Mouse (Mus musculus): ENCODE measurements around the gene Tmem25. TPM values are rescaled to one million over a fixed set of nuclear protein-coding genes. Genes with fewer than 3 reads are reported as not detected.

The Tmem25 gene
- polyA plus RNA-seq, 1 experiment from 2014 or later, result 0.80 TPM

DNA sequence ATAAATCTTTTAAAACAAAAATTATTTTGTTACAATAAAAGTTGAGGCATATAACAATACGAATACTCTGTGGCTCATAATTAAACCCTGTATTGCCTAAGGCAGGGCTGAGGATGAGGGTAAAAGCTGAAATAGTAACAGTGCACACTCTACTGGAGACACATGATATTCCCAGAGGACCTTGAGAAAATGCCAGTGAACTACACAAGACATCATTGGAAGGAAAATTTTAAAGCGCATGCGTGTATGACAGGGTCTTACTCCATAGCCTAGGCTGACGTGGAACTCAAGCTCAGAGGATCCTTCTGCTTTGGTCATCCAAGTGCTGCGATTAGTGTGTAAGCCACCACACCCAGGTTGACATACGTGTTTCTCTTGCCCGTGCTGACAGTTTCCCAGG, 50.6 kb downstream of the Tmem25 start:
- Histone ChIP-seq H3K4me1 (ENCODE audit: insufficient read depth) (no peaks in the 10 kb centered on the region), H3K36me3 (ENCODE audit: insufficient read depth) (peaks cover 98% of the 10 kb centered on the region), H3K27ac (ENCODE audit: low read depth) (no peak overlapping the region), H3K9me3 (ENCODE audit: low read depth, low read length) (no peaks in the 10 kb centered on the region), H3K4me2 (no peak overlapping the region), H3K4me3 (ENCODE audit: low read depth, low read length) (no peak overlapping the region), H3K27me3 (ENCODE audit: insufficient read depth, low read length) (no peaks in the 10 kb centered on the region), H3K9ac (no peak overlapping the region)
- DNase-seq, result no peak
- WGBS, result 92% methylated on average over 7 of the region's 7 CpGs
- ATAC-seq (ENCODE audit: insufficient read depth), result no peak
- TF ChIP-seq CTCF (IDR thresholded peaks at IDR 0.05; ENCODE audit: low read depth), result no peak

DNA sequence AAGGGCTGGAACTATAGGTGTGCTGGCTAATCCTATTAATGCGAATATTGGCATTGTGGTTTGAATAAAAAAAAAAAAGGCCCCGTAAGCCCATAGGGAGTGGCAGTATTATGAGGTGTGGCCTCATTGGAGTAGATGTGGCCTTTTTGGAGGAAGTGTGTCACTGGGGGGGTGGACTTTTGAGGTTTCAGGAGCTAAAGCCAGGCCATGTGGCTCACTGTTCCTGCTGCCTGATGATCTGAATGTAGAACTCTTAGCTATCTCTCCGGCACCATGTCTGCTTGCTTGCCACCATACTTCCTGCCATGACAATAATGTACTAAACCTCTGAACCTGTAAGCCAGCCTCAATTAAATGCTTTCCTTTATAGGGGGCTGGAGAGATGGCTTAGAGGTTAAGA, 51.8 kb downstream of the Tmem25 start:
- no peak overlapping the region for H3K27ac ChIP-seq (ENCODE audit: low read depth)
- no peak overlapping the region for H3K4me2 ChIP-seq
- ATAC-seq (ENCODE audit: insufficient read depth) (no peak), DNase-seq (no peak)
- H3K4me3 ChIP-seq (ENCODE audit: low read depth, low read length), result no peak overlapping the region
- H3K9me3 ChIP-seq (ENCODE audit: low read depth, low read length), result no peaks in the 10 kb centered on the region
- peaks cover 98% of the 10 kb centered on the region for H3K36me3 ChIP-seq (ENCODE audit: insufficient read depth)
- 98% methylated on average over 3 of the region's 3 CpGs for WGBS
- H3K4me1 ChIP-seq (ENCODE audit: insufficient read depth), result no peaks in the 10 kb centered on the region
- no peak for TF ChIP-seq CTCF (IDR thresholded peaks at IDR 0.05; ENCODE audit: low read depth)
- H3K9ac ChIP-seq, result no peak overlapping the region
- H3K27me3 ChIP-seq (ENCODE audit: insufficient read depth, low read length), result no peaks in the 10 kb centered on the region

- Histone ChIP-seq H3K27ac (ENCODE audit: low read depth) (no peak overlapping the region), H3K27me3 (ENCODE audit: insufficient read depth, low read length) (no peaks in the 10 kb centered on the region), H3K9me3 (ENCODE audit: low read depth, low read length) (no peaks in the 10 kb centered on the region), H3K4me2 (no peak overlapping the region), H3K4me1 (ENCODE audit: insufficient read depth) (no peaks in the 10 kb centered on the region), H3K36me3 (ENCODE audit: insufficient read depth) (peaks cover 95% of the 10 kb centered on the region), H3K4me3 (ENCODE audit: low read depth, low read length) (no peak overlapping the region), H3K9ac (no peak overlapping the region)
- WGBS, result 84% methylated on average over 3 of the region's 3 CpGs
- no peak for ATAC-seq (ENCODE audit: insufficient read depth)
- no peak for DNase-seq
- TF ChIP-seq CTCF (IDR thresholded peaks at IDR 0.05; ENCODE audit: low read depth), result no peak
These were observed 52.4 kb downstream of the Tmem25 start for GRCm38 (mm10) chr9:44746666-44747065.

DNA sequence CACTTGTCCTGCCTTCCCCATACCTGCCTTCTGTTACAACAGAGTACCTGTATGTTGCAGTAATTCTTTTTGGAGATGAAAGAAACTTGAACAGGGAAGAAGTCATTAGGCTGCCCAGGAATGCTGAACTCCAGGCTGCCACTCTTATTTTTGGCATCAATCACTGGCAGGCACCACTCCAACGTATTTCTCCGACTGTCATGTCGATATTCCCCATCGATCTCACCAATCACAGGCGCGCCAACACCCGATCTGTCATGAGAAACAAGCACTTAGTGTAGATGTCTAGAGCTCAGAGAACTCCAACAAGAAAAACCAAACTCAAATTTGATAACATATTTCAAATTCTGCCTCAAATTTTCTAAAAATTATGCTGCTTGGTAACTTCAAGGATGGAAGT, 53.7 kb downstream of the Tmem25 start:
- no peak overlapping the region for H3K4me2 ChIP-seq
- ATAC-seq (ENCODE audit: insufficient read depth) (no peak), DNase-seq (no peak)
- H3K27ac ChIP-seq (ENCODE audit: low read depth), result no peak overlapping the region
- H3K9me3 ChIP-seq (ENCODE audit: low read depth, low read length), result no peaks in the 10 kb centered on the region
- no peak for TF ChIP-seq CTCF (IDR thresholded peaks at IDR 0.05; ENCODE audit: low read depth)
- H3K4me3 ChIP-seq (ENCODE audit: low read depth, low read length), result no peak overlapping the region
- 89% methylated on average over 7 of the region's 7 CpGs for WGBS
- peaks cover 84% of the 10 kb centered on the region for H3K36me3 ChIP-seq (ENCODE audit: insufficient read depth)
- H3K9ac ChIP-seq, result no peak overlapping the region
- H3K27me3 ChIP-seq (ENCODE audit: insufficient read depth, low read length), result no peaks in the 10 kb centered on the region
- H3K4me1 ChIP-seq (ENCODE audit: insufficient read depth), result no peaks in the 10 kb centered on the region

Other genes with a start within 250 kb of the Tmem25 start
- gene Cxcr5, start 237.4 kb downstream of the Tmem25 start, polyA plus RNA-seq (2014; fragmentation: Nextera tagmentation; extraction: Ambion mirVana), result not detected in 2 replicates
- 21.6 and 23.0 TPM in 2 replicates for gene Ddx6, start 194.4 kb downstream of the Tmem25 start, polyA plus RNA-seq (2014; fragmentation: Nextera tagmentation; extraction: Ambion mirVana)
- not detected in 2 replicates for gene Treh, start 126.1 kb downstream of the Tmem25 start, polyA plus RNA-seq (2014; fragmentation: Nextera tagmentation; extraction: Ambion mirVana)
- gene Phldb1, start 64.1 kb downstream of the Tmem25 start, polyA plus RNA-seq (2014; fragmentation: Nextera tagmentation; extraction: Ambion mirVana), result 30.7 and 35.0 TPM in 2 replicates
- gene Arcn1, start 31.5 kb downstream of the Tmem25 start, polyA plus RNA-seq (2014; fragmentation: Nextera tagmentation; extraction: Ambion mirVana), result 224 and 239 TPM in 2 replicates
- gene Ift46, start 31.4 kb downstream of the Tmem25 start, polyA plus RNA-seq (2014; fragmentation: Nextera tagmentation; extraction: Ambion mirVana), result 103 and 106 TPM in 2 replicates
- 0.91 TPM in 1 of 2 replicates, not detected in the other for gene Ttc36, start 3.8 kb upstream of the Tmem25 start, polyA plus RNA-seq (2014; fragmentation: Nextera tagmentation; extraction: Ambion mirVana)
- 14.4 and 14.7 TPM in 2 replicates for gene Kmt2a, start 82.0 kb upstream of the Tmem25 start, polyA plus RNA-seq (2014; fragmentation: Nextera tagmentation; extraction: Ambion mirVana)
- 618 and 665 TPM in 2 replicates for gene Atp5l, start 121.4 kb upstream of the Tmem25 start, polyA plus RNA-seq (2014; fragmentation: Nextera tagmentation; extraction: Ambion mirVana)
- 30.3 and 33.5 TPM in 2 replicates for gene Ube4a, start 166.3 kb upstream of the Tmem25 start, polyA plus RNA-seq (2014; fragmentation: Nextera tagmentation; extraction: Ambion mirVana)
- gene Cd3g, start 181.1 kb upstream of the Tmem25 start, polyA plus RNA-seq (2014; fragmentation: Nextera tagmentation; extraction: Ambion mirVana), result 0.34 TPM in 1 of 2 replicates, not detected in the other
- not detected in 2 replicates for gene Cd3d, start 182.5 kb upstream of the Tmem25 start, polyA plus RNA-seq (2014; fragmentation: Nextera tagmentation; extraction: Ambion mirVana)
- not detected in 2 replicates for gene Cd3e, start 210.3 kb upstream of the Tmem25 start, polyA plus RNA-seq (2014; fragmentation: Nextera tagmentation; extraction: Ambion mirVana)
- 14.7 and 15.0 TPM in 2 replicates for gene Mpzl2, start 240.5 kb upstream of the Tmem25 start, polyA plus RNA-seq (2014; fragmentation: Nextera tagmentation; extraction: Ambion mirVana)

Measured in lung, embryonic 14.5 days (tissue).